Mouse (Mus musculus) olfactory bulb, adult 2 months (tissue): ENCODE measurements around the gene Pnkp. TPM values are rescaled to one million over a fixed set of nuclear protein-coding genes. Genes with fewer than 3 reads are reported as not detected.

ENCODE experiments used
- H3K27ac ChIP-seq: fragments of 200-500 bp; 2 replicates; pipeline ENCODE4 v1.5.1; 2012; ENCODE audit warnings: low read depth, low read length; ENCODE audit not compliant: insufficient read depth
- H3K4me1 ChIP-seq: fragments of 200-500 bp; 2 replicates; pipeline ENCODE4 v1.6.1; 2012; ENCODE audit warnings: low read length; ENCODE audit not compliant: control insufficient read depth, insufficient read depth
- H3K4me3 ChIP-seq: fragments of 200-500 bp; 2 replicates; pipeline ENCODE4 v1.5.1; 2012; ENCODE audit warnings: mild to moderate bottlenecking, low read depth, low read length, moderate library complexity; ENCODE audit not compliant: insufficient read depth
- CTCF ChIP-seq: fragments of 200-500 bp; IDR thresholded peaks from 2 replicates; pipeline ENCODE4 v1.5.1; 2012; ENCODE audit warnings: low read depth, mild to moderate bottlenecking, low read length, moderate library complexity; ENCODE audit not compliant: insufficient read depth
- POLR2A ChIP-seq: fragments of 200-500 bp; IDR thresholded peaks from 2 replicates; pipeline ENCODE4 v1.6.1; 2012; ENCODE audit warnings: mild to moderate bottlenecking, low read depth, low read length, moderate library complexity; ENCODE audit not compliant: insufficient read depth
- WGBS: fragments of 180-500 bp; shearing (Covaris S2); methylation state at CpG from one replicate; pipeline ENCODE4 v1.1.7; 2018; 5-methylcytosine and 5-hydroxymethylcytosine counted together
- polyA plus RNA-seq: library from polyadenylated mRNA; stranded (reverse); fragments of >200 nt; gene quantifications from 2 replicates; pipeline ENCODE4 v1.2.4, GENCODE M21; 2012; ENCODE audit warnings: low replicate concordance; ENCODE audit not compliant: missing spikeins, insufficient read depth, insufficient read length

The Pnkp gene
- polyA plus RNA-seq, 1 experiment = not detected

DNA sequence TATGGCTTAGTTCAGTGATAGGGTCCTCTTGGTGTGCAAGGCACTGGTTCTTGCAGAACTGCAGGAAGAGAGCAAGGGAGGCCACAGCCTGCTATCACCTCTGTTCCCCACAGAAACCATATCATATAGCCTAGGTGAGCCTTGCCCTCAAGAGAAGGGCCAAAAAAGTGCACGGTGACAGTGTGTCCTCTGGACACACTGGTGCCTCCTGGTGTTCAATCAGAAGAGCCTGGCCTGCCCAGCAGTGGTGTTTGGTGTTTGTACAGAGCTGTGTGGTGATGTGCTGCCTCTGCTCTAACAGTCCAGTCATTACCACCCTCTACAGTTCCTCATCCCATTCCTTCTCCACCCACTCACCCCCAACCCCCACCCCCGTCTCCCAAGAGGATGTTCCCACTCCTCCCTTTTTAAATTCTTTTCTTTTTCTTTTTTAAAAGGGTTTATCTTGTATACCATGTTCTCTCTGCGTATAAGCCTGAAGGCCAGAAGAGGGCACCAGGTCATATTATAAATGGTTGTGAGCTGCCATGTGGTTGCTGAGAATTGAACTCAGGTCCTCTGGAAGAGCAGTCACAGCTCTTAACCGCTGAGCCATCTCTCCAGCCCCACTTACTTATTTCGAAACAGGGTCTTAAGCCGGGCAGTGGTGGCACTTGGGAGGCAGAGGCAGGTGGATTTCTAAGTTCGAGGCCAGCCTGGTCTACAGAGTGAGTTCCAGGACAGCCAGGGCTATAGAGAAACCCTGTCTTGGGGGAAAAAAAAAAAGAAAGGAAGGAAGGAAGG is 35.1 kb upstream of the Pnkp start:
- H3K27ac ChIP-seq = no peak overlapping the region
- H3K4me1 ChIP-seq = peaks cover 12% of the 10 kb centered on the region
- H3K4me3 ChIP-seq = no peak overlapping the region
- WGBS = 84% methylated on average over 7 of the region's 7 CpGs
- TF ChIP-seq CTCF (no peak), POLR2A (no peak)

DNA sequence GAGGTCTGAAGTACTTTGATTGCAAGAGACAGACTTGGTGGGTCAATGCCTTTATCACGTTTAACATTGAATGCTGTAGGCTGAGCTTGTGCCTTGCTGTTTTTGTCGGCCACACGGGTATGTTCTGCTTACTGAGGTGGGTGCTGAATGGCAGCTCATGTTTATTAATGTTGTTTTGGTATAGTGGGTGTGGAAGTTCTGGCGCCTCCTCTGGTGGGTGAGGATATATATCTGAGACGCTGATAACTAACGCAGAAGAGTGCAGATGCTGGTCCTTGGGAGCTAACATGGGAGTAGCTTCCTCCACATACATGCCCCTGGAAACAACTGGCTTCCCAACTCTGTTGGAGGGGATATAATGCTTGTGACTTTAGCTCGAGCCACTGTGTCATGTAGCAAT is 33.5 kb upstream of the Pnkp start:
- Histone ChIP-seq H3K4me1 (peaks cover 12% of the 10 kb centered on the region), H3K27ac (no peak overlapping the region), H3K4me3 (no peak overlapping the region)
- 18% methylated on average over 7 of the region's 7 CpGs for WGBS
- TF ChIP-seq POLR2A (no peak), CTCF (no peak)

DNA sequence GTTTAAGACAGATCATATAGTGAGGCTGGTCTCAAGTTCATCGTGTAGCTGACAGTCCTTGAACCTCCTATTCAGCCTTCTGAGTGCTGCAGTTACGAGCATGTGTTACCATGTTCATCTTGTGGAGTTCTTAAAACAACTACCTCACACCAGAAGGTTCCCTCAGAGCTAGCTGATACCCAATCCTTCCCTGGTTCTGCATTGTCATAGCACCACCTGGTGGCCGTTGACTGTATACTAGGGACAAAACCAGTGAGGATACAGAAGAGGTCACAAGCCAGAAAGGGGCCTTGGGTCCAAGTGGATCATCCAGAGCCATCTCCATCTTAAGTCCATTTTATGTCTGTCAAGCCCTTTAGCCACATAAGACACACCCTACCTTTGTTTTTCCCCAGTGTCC is 32.1 kb upstream of the Pnkp start:
- WGBS = 5% methylated on average over 3 of the region's 3 CpGs
- TF ChIP-seq CTCF (no peak), POLR2A (no peak)
- Histone ChIP-seq H3K4me3 (no peak overlapping the region), H3K27ac (no peak overlapping the region), H3K4me1 (peaks cover 4% of the 10 kb centered on the region; the same call in 1 of the 2 replicates)

DNA sequence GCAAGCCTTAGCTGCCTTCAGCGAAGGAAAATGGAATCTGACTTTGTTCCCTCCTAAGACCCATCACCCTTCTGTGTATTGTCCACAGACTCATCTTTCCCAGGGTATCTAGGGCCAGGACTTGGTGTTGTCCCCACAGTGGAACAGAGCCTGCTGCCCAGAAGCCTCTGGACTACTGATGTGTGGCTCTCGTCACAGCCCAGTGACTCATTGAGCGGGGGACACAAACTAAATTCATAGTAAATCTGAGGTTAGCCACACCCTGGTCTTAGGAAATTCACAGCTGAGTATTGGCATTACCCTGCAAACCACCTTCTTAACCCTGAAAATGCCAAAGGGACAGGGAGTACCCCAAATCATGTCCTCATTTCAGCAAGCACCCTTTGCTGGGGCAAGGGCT is 30.2 kb upstream of the Pnkp start:
- H3K4me1 ChIP-seq = 0 out of 2 replicates have a peak, but pooled peaks cover under 1% of the 10 kb centered on the region
- 81% methylated on average over 3 of the region's 3 CpGs for WGBS
- no peak for TF ChIP-seq POLR2A
- TF ChIP-seq CTCF = no peak
- no peak overlapping the region for H3K4me3 ChIP-seq
- H3K27ac ChIP-seq = no peak overlapping the region

DNA sequence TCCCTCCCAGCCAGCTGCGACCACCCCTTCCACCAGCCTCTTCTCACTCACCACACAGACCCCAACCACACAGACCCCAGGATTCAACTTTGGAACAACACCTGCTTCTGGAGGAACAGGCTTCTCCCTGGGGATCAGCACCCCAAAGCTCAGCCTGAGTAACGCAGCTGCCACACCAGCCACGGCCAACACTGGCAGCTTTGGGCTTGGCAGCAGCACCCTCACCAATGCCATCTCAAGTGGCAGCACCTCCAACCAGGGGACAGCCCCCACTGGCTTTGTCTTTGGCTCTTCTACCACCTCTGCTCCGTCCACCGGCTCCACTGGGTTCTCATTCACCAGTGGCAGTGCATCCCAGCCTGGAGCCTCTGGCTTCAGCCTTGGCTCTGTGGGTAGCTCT is 28.2 kb upstream of the Pnkp start:
- no peak overlapping the region for H3K27ac ChIP-seq
- H3K4me3 ChIP-seq = no peak overlapping the region
- H3K4me1 ChIP-seq = no peaks in the 10 kb centered on the region
- 81% methylated on average over 5 of the region's 5 CpGs for WGBS
- TF ChIP-seq CTCF (no peak), POLR2A (no peak)

DNA sequence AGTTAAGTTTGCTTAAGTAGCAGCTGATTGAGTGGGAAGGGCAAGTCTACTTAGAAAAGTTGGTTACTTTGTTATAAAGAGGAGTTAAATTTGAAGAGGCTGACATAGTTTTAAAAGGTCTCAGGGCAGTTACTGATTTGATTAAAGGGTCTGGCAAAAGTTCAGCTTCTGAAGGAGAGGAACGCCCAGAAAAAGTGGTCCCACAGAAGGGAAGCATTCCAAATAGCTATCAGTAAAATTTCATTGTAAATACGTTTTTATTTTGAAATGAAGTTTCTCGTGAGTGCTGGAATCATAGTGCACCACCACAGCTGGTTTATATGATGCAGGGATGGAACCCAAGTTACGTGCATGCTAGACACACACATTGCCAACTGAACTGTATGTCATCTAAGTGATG is 24.2 kb upstream of the Pnkp start:
- Histone ChIP-seq H3K27ac (no peak overlapping the region), H3K4me3 (no peak overlapping the region), H3K4me1 (no peaks in the 10 kb centered on the region)
- 65% methylated on average over 4 of the region's 4 CpGs for WGBS
- TF ChIP-seq POLR2A = no peak
- TF ChIP-seq CTCF = no peak

DNA sequence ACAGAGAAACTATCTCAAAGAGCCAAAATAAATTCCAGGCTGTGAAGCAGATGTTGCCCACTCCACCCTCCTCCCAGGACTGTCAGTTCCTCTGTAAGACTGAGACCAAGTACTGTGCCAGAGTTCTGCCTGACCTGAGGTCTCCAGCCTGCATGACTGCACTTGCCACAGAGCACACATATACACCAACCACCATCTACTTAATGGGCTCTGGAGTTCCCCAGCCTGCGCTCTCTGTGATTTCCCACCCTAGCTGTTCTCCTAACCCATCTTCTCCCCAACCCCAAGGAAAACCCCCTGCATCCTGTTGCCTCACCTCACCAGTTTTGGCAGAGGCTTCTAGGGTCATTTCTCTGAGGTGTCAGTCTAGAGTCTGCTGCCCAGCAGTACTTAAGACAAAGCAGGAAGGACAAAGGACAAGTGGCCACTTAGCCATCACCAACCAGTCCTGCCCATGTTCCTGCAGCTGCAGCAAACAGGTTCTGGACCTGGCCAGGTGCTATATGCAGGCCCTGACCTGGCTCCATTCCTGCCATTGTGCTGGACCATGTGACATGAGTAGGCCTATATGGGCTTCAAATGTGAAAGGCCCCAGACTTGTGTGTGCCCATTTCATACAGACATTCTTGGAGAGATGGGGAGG is 21.4 kb upstream of the Pnkp start:
- TF ChIP-seq POLR2A (no peak), CTCF (no peak)
- H3K4me3 ChIP-seq = no peak overlapping the region
- WGBS = 96% methylated on average over 1 of the region's 1 CpGs
- H3K4me1 ChIP-seq = peaks cover 15% of the 10 kb centered on the region; the same call in 1 of the 2 replicates
- no peak overlapping the region for H3K27ac ChIP-seq

DNA sequence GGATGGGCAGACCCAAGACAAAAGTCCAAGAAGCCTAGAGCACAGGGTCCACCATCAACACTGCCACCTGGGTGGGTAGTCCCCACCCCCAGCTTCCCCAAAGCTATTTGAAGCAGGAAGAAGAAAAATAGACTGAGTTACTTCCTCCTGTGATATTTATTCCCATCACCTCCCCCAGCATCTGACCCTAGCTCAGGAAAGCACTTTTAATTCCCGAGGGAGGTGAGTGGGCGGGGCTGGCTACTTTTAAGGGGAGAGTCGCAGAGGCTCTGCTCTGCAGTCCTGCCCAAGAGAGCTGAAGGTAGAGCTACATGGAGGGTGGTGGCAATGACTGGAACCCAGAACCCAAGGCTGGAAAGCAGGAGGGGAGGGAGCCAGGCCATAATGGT is 20.9 kb upstream of the Pnkp start:
- Histone ChIP-seq H3K4me3 (no peak overlapping the region), H3K27ac (no peak overlapping the region), H3K4me1 (peaks cover 15% of the 10 kb centered on the region; the same call in 1 of the 2 replicates)
- TF ChIP-seq CTCF (no peak), POLR2A (no peak)
- WGBS = 55% methylated on average over 3 of the region's 3 CpGs

DNA sequence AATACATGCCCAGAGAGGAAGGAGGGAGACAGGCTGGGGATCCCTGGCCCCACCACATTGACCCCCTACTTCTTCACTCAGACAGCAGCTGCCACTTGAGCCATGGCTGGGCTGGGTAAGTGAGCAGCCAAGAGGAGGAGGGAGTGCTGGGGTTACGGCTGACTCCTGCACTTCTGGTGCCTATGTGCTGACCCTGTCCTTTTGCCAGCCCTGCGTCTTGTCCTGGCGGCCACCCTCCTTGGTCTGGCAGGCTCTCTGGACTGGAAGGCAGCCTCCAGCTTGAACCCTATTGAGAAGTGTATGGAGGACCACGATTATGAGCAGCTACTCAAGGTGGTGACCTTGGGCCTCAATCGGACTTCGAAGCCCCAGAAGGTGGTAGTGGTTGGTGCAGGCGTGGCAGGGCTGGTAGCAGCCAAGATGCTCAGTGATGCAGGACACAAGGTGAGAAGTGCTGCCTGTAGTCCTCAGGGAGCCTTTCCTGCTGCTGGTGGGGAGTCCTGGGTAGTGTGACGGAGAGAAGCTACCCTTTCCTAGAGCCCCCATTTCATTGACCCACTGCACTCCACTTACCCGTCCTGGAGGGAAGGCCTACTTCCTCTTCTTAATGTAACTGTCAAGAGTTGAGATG is 20.4 kb upstream of the Pnkp start:
- H3K4me1 ChIP-seq = peaks cover 15% of the 10 kb centered on the region; the same call in 1 of the 2 replicates
- TF ChIP-seq POLR2A = no peak
- TF ChIP-seq CTCF = no peak
- no peak overlapping the region for H3K27ac ChIP-seq
- WGBS = 82% methylated on average over 9 of the region's 9 CpGs
- no peak overlapping the region for H3K4me3 ChIP-seq
